Mouse (Mus musculus) lung, embryonic 14.5 days (tissue): ENCODE measurements around the gene C4bp. TPM values are rescaled to one million over a fixed set of nuclear protein-coding genes. Genes with fewer than 3 reads are reported as not detected.

Experiments
- ATAC-seq: fragments of 200-750 bp; cut with Nextera tagmentation; 2 replicates; pipeline ENCODE4 v1.8.0; 2017; ENCODE audit warnings: mild to moderate bottlenecking, moderate TSS enrichment, moderate library complexity; ENCODE audit not compliant: insufficient read depth
- DNase-seq: peaks from one replicate; pipeline ENCODE4 v3.0.0-alpha.2; 2015
- H3K27ac ChIP-seq: fragments of 300-500 bp; sonication (generic); 2 replicates; pipeline ENCODE4 v1.5.1; 2014; ENCODE audit warnings: low read depth, mild to moderate bottlenecking, moderate library complexity
- H3K27me3 ChIP-seq: fragments of 300-500 bp; sonication (generic); 2 replicates; pipeline ENCODE4 v1.6.1; 2014; ENCODE audit warnings: low read length, control low read depth; ENCODE audit not compliant: insufficient read depth
- H3K36me3 ChIP-seq: fragments of 300-500 bp; sonication (generic); 2 replicates; pipeline ENCODE4 v1.6.1; 2014; ENCODE audit warnings: control low read depth; ENCODE audit not compliant: insufficient read depth
- H3K4me1 ChIP-seq: fragments of 300-500 bp; sonication (generic); 2 replicates; pipeline ENCODE4 v1.6.1; 2014; ENCODE audit warnings: antibody characterized with exemption, control low read depth; ENCODE audit not compliant: insufficient read depth
- H3K4me2 ChIP-seq: fragments of 300-500 bp; sonication (generic); 2 replicates; pipeline ENCODE4 v1.6.1; 2014; ENCODE audit warnings: mild to moderate bottlenecking
- H3K4me3 ChIP-seq: fragments of 300-500 bp; sonication (generic); 2 replicates; pipeline ENCODE4 v1.5.1; 2014; ENCODE audit warnings: low read depth, low read length
- H3K9ac ChIP-seq: fragments of 300-500 bp; sonication (generic); 2 replicates; pipeline ENCODE4 v1.6.1; 2014
- H3K9me3 ChIP-seq: fragments of 300-500 bp; sonication (generic); 2 replicates; pipeline ENCODE4 v1.6.1; 2016; ENCODE audit warnings: low read depth, low read length, control low read depth
- CTCF ChIP-seq: IDR thresholded peaks from 2 replicates; pipeline ENCODE4 v1.5.1; 2016; ENCODE audit warnings: antibody characterized with exemption, low read depth
- WGBS: fragments of 180-500 bp; shearing (Covaris S2); extraction: QIAGEN DNeasy Blood & Tissue Kit; methylation state at CpG from one replicate; pipeline ENCODE4 v1.1.7; 2014; 5-methylcytosine and 5-hydroxymethylcytosine counted together
- polyA plus RNA-seq: library from polyadenylated mRNA; unstranded; fragments of >200 nt; fragmentation: Nextera tagmentation; extraction: Ambion mirVana; gene quantifications from 2 replicates; pipeline ENCODE4 v1.2.1, GENCODE M21; 2014

C4bp gene
- polyA plus RNA-seq, 1 experiment from 2014 or later: not detected

DNA sequence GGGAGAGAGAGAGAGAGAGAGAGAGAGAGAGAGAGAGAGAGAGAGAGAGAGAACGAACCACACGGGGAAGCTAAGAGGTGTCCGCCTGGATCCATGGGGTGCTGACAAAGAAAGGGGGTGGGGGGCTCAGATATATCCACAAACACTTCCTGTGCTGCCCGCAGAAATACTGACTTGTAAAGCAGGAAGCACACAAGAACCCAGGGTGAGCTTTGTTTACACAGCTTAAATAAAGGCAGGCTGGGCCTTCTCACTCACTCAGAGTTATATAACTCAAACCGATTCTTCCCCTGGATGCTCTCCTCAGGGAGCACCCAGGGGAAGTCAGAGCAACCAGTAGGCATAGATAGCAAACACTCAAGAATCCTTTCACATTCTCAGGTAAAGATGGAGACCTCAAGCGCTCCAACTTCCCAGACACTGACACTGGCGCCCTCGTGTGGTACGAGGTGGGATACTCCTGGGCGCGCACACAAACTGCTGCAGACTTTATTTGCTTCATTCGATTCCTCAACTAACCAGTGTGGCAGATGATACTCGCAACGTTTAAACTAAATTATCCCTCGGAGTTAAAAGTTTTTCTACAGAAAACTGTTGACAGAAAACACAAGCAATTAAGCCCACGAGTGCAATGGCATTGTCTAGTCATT lies 27.5 kb downstream of the C4bp start:
- TF ChIP-seq CTCF: peak; percentile 90
- Histone ChIP-seq H3K27me3 (no peaks in the 10 kb centered on the region), H3K9ac (no peak overlapping the region), H3K4me2 (peak overlapping the region; percentile 51), H3K4me1 (no peaks in the 10 kb centered on the region), H3K36me3 (no peaks in the 10 kb centered on the region), H3K27ac (no peak overlapping the region), H3K4me3 (no peak overlapping the region), H3K9me3 (no peaks in the 10 kb centered on the region)
- ATAC-seq: peak; percentile 90
- peak; percentile 89 for DNase-seq
- 17% methylated on average over 16 of the region's 16 CpGs for WGBS

DNA sequence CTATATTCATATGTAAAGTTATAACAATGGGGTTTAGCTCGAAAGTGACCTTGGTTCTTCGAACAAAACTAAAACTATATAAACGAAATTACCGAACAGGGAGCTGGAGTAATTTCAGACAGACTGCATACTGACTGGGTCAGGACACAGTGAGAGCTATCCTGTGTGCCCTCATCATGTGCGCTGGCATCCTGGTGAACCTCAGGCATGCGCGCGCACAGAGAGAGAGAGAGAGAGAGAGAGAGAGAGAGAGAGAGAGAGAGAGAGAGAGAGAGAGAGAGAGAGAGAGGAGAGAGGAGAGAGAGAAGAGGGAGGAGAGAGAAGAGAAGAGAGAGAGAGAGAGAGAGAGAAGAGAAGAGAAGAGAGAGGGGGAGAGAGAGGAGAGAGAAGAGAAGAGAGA lies 28.1 kb downstream of the C4bp start:
- TF ChIP-seq CTCF: no peak
- Histone ChIP-seq H3K9me3 (no peaks in the 10 kb centered on the region), H3K36me3 (no peaks in the 10 kb centered on the region), H3K4me1 (no peaks in the 10 kb centered on the region), H3K27ac (no peak overlapping the region), H3K4me3 (no peak overlapping the region), H3K9ac (no peak overlapping the region), H3K4me2 (peak overlapping the region; percentile 51), H3K27me3 (no peaks in the 10 kb centered on the region)
- ATAC-seq: no peak
- DNase-seq: no peak
- WGBS: 71% methylated on average over 8 of the region's 8 CpGs

DNA sequence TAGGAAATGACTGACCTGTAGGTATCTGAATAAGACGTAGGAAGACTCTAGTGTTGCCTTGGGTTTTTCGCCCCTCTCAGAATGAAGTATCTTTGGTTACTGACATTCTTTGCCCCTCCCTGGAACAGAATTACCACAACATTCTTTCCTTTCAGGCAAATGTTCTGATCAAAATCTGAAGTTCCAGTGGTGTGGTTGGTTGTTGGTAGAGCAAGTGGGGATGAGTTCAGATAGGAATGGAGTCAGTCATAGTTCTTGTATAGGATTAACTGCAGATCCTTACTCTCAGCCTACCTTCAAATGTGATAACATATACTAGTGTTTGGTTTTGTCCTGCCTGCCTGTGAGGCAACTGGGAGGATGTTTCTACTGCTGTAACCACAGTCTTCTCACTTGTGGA lies 31.9 kb downstream of the C4bp start, which contains the start of gene Zp3r:
TSS of gene Zp3r (minus strand) at position 101 of the 400 bp plus-strand sequence.
- no peak for TF ChIP-seq CTCF
- 84% methylated on average over 2 of the region's 2 CpGs for WGBS
- no peak for DNase-seq

DNA sequence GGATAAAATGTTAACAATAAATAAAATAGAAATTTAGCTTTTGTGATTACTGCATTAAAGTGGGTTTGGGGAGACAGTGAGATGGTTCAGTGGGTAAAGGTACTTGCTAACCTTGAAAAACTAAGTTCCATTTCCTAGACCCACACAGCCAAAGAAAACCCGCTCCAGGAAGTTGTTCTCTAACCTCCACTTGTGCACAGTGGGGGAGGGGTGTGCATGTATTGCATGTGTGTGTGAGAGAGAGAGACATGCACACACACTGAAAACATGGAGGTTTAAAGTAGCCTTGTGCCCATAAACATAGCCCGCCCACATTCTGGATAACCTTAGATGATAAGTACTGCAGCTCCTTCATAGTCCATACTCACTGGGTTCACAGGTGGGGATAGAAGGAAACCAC lies 65.1 kb downstream of the C4bp start:
- H3K9me3 ChIP-seq: no peaks in the 10 kb centered on the region
- H3K27ac ChIP-seq: no peak overlapping the region
- TF ChIP-seq CTCF: no peak
- DNase-seq (no peak), ATAC-seq (no peak)
- H3K4me2 ChIP-seq: no peak overlapping the region
- H3K4me1 ChIP-seq: no peaks in the 10 kb centered on the region
- H3K9ac ChIP-seq: no peak overlapping the region
- 82% methylated on average over 2 of the region's 2 CpGs for WGBS
- H3K27me3 ChIP-seq: no peaks in the 10 kb centered on the region
- H3K36me3 ChIP-seq: no peaks in the 10 kb centered on the region
- H3K4me3 ChIP-seq: no peak overlapping the region

More for the DNA sequence above, 31.9 kb downstream of the C4bp start, which contains the start of gene Zp3r:
- Histone ChIP-seq H3K4me3 (no peak within 1 kb of the TSS), H3K27ac (no peak within 1 kb of the TSS), H3K9me3 (no peaks in the 10 kb centered on the region), H3K9ac (no peak within 1 kb of the TSS), H3K4me2 (no peak within 1 kb of the TSS), H3K27me3 (no peaks in the 10 kb centered on the region), H3K36me3 (no peaks in the 10 kb centered on the region), H3K4me1 (no peaks in the 10 kb centered on the region)
- ATAC-seq: no peak

DNA sequence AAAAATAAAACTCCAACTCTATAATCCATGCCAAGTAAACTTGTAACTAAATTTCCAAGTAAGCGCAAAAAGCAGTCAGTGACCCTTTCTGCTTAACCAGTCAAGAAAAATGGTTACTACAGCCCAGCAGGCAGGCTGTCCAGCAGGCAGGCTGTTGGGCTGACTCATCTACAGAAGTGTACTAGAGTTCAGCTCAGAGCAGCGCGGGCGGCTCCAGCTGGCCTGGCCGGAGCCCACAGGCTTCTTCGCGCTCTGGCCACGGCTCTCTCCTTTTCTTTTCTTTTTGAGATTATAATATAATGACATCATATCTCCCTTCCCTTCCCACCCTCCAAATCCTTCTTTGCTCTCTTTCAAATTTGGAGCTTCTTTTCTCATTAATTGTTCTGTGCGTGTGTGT lies 72.8 kb downstream of the C4bp start:
- Histone ChIP-seq H3K4me2 (no peak overlapping the region), H3K9ac (no peak overlapping the region), H3K4me3 (no peak overlapping the region), H3K9me3 (no peaks in the 10 kb centered on the region), H3K27ac (no peak overlapping the region), H3K27me3 (no peaks in the 10 kb centered on the region), H3K4me1 (no peaks in the 10 kb centered on the region), H3K36me3 (no peaks in the 10 kb centered on the region)
- DNase-seq (peak; percentile 15), ATAC-seq (no peak)
- 71% methylated on average over 9 of the region's 9 CpGs for WGBS
- no peak for TF ChIP-seq CTCF

Other genes starting within 250 kb of the C4bp start
- gene Cd55b, start 238.6 kb downstream of the C4bp start, polyA plus RNA-seq: 0.54 TPM in 1 of 2 replicates, not detected in the other
- 21.9 and 24.9 TPM in 2 replicates for gene Cd55, start 198.9 kb downstream of the C4bp start, polyA plus RNA-seq
- 0.13 TPM in 1 of 2 replicates, not detected in the other for gene Zp3r, start 32.0 kb downstream of the C4bp start, polyA plus RNA-seq
- not detected in 2 replicates for gene Gm29427, start 54.2 kb upstream of the C4bp start, polyA plus RNA-seq
- gene Yod1, start 55.7 kb upstream of the C4bp start, polyA plus RNA-seq: 11.7 and 11.8 TPM in 2 replicates
- gene Pfkfb2, start 67.6 kb upstream of the C4bp start, polyA plus RNA-seq: 6.5 and 7.2 TPM in 2 replicates
- gene AA986860, start 70.3 kb upstream of the C4bp start, polyA plus RNA-seq: 7.8 TPM in 2 replicates
- gene Fcamr, start 139.3 kb upstream of the C4bp start, polyA plus RNA-seq: not detected in 2 replicates
- not detected in 2 replicates for gene Pigr, start 165.1 kb upstream of the C4bp start, polyA plus RNA-seq
- gene Fcmr, start 204.0 kb upstream of the C4bp start, polyA plus RNA-seq: not detected in 2 replicates
- not detected in 2 replicates for gene Il24, start 225.8 kb upstream of the C4bp start, polyA plus RNA-seq
- gene Il20, start 249.8 kb upstream of the C4bp start, polyA plus RNA-seq: not detected in 2 replicates